Mouse (Mus musculus) right cerebral cortex, adult 2 months (tissue): ENCODE data around the gene Ptrh2.
"Not testable (repeated sequence)": the region's sequence is repeated elsewhere in the genome, so short reads cannot be mapped to it uniquely, and the experiment has no call there.

ENCODE experiments used
- DNase-seq, 2 experiments: peaks; one replicate each; pipeline ENCODE4 v3.0.0; 2021 to 2022; ENCODE audit warnings: low spot score in 2 of 2

The Ptrh2 gene

DNA sequence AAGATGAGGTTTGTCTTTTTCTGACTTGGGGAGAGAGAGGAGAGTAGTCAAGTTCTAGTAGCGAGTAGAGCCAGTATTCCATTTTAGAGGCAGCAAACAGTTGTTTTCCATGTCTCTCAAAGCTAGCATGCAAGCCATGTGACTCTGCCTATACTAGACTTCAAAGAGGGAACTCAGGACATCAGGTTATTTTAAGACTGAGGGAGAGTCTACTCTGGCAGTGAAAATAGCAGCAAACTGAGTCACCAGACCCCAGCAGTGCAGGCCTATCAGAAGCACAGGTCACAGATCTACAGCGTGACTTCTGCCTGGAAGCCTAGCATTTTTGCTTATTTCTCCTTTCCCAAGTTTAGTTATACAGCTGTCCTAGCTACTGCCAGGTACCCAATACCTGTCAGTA lies 47.7 kb downstream of the Ptrh2 start:
- DNase-seq = no peak

DNA sequence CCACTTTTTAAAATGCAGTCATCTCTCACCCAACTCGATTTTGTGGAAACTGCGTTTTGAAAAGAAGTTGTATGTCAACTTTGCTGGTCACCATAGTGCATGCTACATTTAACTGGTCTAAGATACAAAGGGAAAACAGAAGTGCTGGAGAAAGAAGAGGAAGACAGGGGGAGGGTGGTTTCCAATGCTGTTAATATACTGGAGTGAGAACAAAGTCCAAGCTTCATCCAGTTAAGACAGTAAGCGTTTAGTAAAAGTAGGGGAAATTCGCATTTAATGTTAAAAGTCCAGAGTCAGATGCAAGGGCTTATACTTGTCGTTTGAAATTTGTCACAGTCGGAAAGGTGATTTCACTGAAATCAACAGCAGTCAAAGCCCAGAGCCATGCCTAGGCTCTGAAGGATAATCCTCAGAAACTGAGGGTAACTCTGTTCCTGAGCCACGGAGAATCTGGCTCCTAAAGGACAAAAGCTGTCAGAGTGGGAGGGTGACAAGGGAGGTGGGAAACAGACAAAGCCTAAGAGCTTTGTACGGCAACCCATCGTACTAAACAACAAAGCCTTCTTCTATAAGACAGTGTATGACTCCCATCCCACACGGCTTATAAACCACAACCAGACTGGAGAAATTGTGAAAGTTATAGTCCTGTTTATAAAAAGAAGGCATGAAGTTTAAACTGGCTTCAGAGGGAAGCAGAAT lies 50.6 kb downstream of the Ptrh2 start:
- no peak for DNase-seq

DNA sequence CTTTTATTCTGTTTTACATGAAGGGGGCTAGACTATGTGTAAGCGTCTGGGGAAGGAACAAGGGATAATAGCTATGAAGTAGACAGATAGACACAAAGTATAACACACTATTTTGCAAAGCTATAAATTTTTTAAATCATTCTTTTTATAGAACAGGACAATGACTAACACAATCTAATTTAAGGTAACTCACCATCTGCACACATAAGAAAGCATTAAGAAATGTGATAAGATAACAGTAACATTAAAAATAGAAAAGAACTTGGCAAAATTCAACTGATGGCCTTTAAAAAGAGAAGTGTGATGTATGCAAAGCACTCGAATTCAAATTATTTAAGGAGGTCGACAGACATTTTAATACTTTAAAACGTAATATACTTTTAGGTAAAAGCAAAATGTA lies 51.2 kb downstream of the Ptrh2 start:
- DNase-seq = no peak

DNA sequence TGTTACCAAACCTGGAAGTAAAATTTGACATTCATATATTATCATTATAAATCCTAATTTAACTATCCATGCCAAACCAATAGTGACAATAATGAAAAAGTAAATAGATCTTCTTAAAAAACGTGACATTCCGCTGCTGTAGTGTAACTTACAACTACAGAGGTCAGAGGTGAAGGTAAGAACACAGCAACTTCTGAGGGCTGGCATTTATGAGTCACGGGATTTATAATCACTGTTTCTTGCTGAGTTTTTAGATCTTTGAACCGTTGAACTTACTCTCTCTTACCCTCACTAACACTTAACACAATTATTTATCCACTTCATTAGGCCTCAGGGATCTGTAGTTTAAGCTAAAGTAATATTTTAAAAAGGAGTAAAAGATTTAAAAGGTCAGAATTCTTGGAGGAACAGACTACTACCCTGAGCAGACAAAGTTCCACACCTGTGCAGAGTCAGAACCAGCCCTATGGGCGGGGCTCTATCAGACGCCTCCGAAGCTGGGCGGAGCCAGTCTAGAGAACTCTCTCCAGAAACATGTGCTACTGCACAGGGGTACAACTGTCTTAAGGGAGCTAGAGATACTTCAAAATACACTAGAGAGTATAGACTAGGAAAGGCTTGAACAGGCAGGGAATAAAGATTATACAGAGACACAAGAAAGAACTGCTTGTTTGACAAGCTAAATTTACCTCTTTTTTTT lies 53.7 kb downstream of the Ptrh2 start:
- no peak for DNase-seq

DNA sequence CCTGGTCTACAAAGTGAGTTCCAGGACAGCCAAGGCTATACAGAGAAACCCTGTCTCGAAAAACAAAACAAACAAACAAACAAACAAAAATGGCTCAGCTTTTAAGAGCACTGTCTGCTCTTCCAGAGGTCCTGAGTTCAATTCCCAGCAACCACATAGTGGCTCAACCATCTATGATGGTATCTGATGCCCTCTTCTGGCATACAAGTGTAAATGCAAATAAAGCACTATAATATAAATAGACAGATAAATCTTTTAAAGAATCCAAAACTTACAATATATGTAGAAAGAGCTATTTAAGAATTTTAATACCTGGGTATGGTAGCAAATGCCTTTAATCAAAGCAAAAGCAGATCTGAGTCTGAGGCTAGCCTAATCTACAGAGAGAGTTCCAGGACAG lies 54.5 kb downstream of the Ptrh2 start:
- not testable (repeated sequence) for DNase-seq

DNA sequence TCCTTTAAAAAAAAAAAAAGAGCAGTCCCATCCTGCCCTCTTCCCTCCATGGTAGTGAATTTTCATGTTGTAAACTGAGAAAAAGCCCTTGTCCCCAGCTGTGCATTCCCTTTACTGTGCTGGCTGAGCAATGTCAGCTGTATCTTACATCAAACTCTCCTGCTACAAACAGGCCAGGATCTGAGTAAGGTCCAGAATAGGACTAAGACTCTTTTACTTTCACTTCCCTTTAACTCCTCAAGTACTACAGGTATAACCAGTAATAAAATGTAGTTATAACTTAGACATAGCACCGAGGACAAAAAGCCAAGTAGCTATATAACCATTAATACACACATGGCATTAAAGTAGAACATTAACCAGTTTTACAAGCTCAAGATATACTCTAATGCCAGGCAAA lies 55.2 kb downstream of the Ptrh2 start:
- DNase-seq = no peak

DNA sequence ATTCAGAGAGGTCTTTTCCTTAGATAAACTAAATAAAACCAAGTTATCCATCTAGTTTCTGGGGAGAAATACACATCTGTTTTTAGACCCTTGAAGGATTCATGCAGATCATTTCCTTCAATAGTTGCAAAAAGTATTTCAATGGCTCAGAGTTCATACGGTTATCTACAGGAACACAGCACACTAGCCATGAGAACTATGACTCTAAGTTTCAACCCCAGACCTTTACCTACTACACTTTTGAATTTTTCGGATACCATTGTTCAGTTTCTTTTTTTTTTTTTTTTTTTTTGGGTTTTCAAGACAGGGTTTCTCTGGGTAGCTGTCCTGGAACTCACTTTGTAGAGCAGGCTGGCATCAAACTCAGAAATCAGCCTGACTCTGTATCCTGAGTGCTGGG lies 55.7 kb downstream of the Ptrh2 start:
- no peak for DNase-seq

DNA sequence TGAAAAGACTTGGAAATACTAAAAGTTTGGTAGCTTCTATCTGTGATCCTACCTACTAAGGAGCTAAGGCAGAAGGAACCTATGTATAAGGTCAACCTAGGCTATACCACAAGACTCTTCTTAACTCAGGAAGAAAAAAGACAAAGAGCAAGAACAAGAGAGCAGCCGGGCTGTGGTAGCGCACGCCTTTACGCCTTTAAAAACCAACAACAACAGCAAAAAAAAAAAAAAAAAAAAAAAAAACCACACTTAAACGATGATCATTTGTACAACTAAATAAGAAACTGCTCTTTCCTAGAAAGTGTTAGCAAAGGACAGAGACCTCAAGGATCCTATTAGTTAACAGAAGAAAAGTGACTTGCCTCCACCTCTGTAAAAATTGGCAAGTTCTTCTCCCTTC lies 57.7 kb downstream of the Ptrh2 start:
- no peak for DNase-seq
